Mouse (Mus musculus) stomach, embryonic 15.5 days (tissue): ENCODE data around the gene Naa50. TPM values are rescaled to one million over a fixed set of nuclear protein-coding genes. Genes with fewer than 3 reads are reported as not detected.

Experiments
- ATAC-seq: fragments of 200-750 bp; cut with Nextera tagmentation; 2 replicates; pipeline ENCODE4 v1.8.0; 2017; ENCODE audit warnings: low read depth, moderate number of reproducible peaks, moderate TSS enrichment; ENCODE audit not compliant: insufficient read depth, low FRiP score
- H3K27ac ChIP-seq: fragments of 300-500 bp; sonication (generic); 2 replicates; pipeline ENCODE4 v1.5.1; 2015; ENCODE audit warnings: mild to moderate bottlenecking, inconsistent platforms
- H3K27me3 ChIP-seq: fragments of 300-500 bp; sonication (generic); replicated peaks from 2 replicates; pipeline ENCODE4 v1.6.1; 2015; ENCODE audit warnings: inconsistent platforms
- H3K36me3 ChIP-seq: fragments of 300-500 bp; sonication (generic); 2 replicates; pipeline ENCODE4 v1.6.1; 2015; ENCODE audit warnings: inconsistent platforms
- H3K4me1 ChIP-seq: fragments of 300-500 bp; sonication (generic); 2 replicates; pipeline ENCODE4 v1.6.1; 2015; ENCODE audit warnings: inconsistent platforms
- H3K4me2 ChIP-seq: fragments of 300-500 bp; sonication (generic); 2 replicates; pipeline ENCODE4 v1.6.1; 2015; ENCODE audit warnings: mild to moderate bottlenecking, inconsistent platforms
- H3K4me3 ChIP-seq: fragments of 300-500 bp; sonication (generic); replicated peaks from 2 replicates; pipeline ENCODE4 v1.5.1; 2015; ENCODE audit warnings: inconsistent platforms
- H3K9ac ChIP-seq: fragments of 300-500 bp; sonication (generic); 2 replicates; pipeline ENCODE4 v1.6.1; 2015; ENCODE audit warnings: inconsistent platforms
- H3K9me3 ChIP-seq: fragments of 300-500 bp; sonication (generic); 2 replicates; pipeline ENCODE4 v1.6.1; 2016; ENCODE audit warnings: inconsistent platforms
- WGBS: fragments of 180-500 bp; shearing (Covaris S2); methylation state at CpG from one replicate; pipeline ENCODE4 v1.1.7; 2015; 5-methylcytosine and 5-hydroxymethylcytosine counted together
- polyA plus RNA-seq: library from polyadenylated mRNA; unstranded; fragments of >200 nt; fragmentation: Nextera tagmentation; extraction: Ambion mirVana; gene quantifications from 2 replicates; pipeline ENCODE4 v1.2.1, GENCODE M21; 2015

Gene Naa50
- polyA plus RNA-seq, 1 experiment from 2014 or later = 110 TPM

DNA sequence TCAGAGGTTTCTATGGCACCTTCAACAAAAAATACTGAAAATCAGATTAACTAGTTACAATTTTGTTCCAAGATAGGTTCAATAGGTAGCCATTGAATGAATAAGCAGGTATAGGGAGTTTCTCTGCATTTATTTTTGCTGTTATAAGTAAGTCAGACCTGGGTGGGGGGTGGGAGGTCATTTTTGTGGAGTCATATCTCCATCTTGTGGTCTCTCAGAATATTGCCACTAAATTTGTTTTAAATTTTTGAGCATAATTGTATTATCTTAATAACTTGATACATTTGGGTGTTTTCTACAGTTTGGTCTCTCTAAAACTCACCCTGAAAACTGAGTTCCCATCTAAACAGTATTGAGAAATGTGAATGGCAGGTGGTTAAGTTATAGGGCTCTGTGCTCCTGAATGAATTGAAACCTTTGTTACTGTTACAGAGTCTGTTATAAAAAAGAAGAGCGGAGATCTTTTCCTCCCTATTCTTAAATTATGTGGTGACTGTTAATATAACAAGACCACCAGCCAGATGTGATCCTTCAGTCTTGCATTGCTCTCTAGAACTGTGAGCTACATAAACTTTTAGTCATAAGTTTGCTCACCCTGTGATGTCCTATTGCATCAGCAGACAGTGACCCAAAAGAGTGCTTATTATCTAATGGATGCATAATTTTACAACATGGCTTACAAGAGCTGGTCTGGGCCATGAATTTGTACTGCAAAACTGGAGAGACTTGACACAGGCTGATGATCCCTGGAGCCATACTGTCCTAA, 9.6 kb downstream of the Naa50 start:
- WGBS = 69% methylated on average over 1 of the region's 1 CpGs

DNA sequence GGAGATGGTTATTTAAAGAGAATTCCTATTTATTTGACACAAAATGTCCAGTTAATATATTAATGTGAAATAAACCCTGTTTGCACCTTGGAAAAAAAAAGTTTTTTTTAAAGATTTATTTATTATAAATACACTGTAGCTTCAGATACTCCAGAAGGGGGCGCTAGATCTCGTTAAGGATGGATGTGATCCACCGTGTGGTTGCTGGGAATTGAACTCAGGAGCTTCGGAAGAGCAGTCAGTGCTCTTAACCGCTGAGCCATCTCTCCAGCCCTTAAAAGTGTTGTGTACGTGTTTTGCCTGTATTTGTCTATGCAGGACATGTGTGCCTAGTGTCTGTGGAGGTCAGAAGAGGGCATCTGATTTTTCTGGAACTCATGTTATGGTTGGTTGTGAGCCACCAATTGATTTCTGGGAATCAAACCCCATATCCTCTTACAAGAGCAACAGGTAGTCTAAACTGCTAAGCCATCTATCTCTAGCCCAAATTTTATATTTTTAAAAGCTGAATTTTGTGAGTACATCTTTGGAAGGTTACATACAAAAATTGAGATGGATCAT, 14.9 kb downstream of the Naa50 start:
- no peak for ATAC-seq
- Histone ChIP-seq H3K27ac (no peak overlapping the region), H3K4me1 (no peaks in the 10 kb centered on the region), H3K36me3 (no peaks in the 10 kb centered on the region), H3K9me3 (no peaks in the 10 kb centered on the region), H3K4me2 (no peak overlapping the region), H3K4me3 (no peak overlapping the region), H3K27me3 (no peaks in the 10 kb centered on the region), H3K9ac (no peak overlapping the region)
- WGBS = 68% methylated on average over 6 of the region's 6 CpGs

More for the DNA sequence above, 9.6 kb downstream of the Naa50 start:
- H3K9ac ChIP-seq = no peak overlapping the region
- no peak overlapping the region for H3K27ac ChIP-seq
- no peaks in the 10 kb centered on the region for H3K36me3 ChIP-seq
- ATAC-seq = no peak
- no peaks in the 10 kb centered on the region for H3K9me3 ChIP-seq
- H3K4me1 ChIP-seq = no peaks in the 10 kb centered on the region
- no peaks in the 10 kb centered on the region for H3K27me3 ChIP-seq
- H3K4me3 ChIP-seq = no peak overlapping the region
- no peak overlapping the region for H3K4me2 ChIP-seq

DNA sequence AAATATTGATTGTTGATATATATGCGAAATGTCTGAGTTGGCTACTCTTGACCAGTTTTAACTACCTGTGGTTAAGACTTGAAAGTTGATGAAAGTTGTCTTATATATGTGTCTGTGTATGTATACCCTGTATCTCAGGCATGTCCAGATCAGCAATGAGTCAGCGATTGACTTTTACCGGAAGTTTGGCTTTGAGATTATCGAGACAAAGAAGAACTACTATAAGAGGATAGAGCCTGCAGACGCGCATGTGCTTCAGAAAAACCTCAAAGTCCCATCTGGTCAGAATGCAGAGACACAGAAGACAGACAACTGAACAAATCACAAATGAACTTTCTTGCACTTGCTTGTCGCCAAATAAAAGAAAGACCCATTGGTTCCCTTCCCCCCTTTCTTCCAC, 19.7 kb downstream of the Naa50 start:
- H3K9me3 ChIP-seq = no peaks in the 10 kb centered on the region
- 79% methylated on average over 7 of the region's 7 CpGs for WGBS
- no peaks in the 10 kb centered on the region for H3K4me1 ChIP-seq
- H3K4me2 ChIP-seq = no peak overlapping the region
- H3K4me3 ChIP-seq = no peak overlapping the region
- no peaks in the 10 kb centered on the region for H3K27me3 ChIP-seq
- no peak overlapping the region for H3K27ac ChIP-seq
- ATAC-seq = no peak
- no peak overlapping the region for H3K9ac ChIP-seq
- no peaks in the 10 kb centered on the region for H3K36me3 ChIP-seq

DNA sequence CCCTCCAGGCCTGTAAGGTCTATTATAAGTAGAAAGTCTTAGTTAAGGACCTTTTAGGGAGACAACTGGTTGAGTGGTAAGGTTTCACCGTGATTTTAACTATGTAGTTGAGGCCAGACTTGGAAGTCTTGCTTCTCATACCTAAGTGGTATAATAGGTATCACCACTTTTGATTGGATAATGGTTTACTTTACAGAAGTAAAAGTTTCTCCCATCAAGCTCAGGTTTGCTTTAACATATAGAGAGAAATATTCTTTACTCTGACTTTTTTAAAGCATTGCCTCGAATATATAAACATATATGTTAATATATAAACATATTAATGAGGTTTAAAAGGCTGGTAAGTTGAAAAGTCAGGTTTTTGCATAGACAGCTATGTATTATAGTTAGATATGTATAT, 24.2 kb downstream of the Naa50 start:
- Histone ChIP-seq H3K4me1 (no peaks in the 10 kb centered on the region), H3K9ac (no peak overlapping the region), H3K9me3 (no peaks in the 10 kb centered on the region), H3K27ac (no peak overlapping the region), H3K4me3 (no peak overlapping the region), H3K36me3 (no peaks in the 10 kb centered on the region), H3K4me2 (no peak overlapping the region), H3K27me3 (no peaks in the 10 kb centered on the region)
- ATAC-seq = no peak
- 78% methylated on average over 2 of the region's 2 CpGs for WGBS

DNA sequence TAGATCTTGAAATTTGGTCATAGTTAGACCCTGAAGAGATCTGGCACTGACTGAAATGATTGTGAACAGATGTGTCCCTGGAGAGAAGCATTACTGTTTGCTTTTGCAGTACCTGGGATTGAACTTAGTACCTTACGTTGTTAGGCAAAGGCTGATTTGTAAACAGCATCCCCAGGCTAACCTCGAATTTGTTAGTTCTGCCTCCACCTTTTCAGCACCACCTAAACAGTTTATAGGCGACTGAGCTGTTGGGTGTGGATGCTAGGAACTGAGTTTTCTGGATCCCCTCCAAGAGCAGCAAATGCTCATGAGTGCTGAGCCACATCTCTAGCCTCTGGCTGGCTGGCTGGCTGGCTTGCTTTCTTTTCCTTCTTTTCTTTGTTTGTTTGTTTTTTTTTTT, 25.6 kb downstream of the Naa50 start:
- Histone ChIP-seq H3K4me3 (no peak overlapping the region), H3K9me3 (no peaks in the 10 kb centered on the region), H3K36me3 (no peaks in the 10 kb centered on the region), H3K27ac (no peak overlapping the region), H3K4me2 (no peak overlapping the region), H3K27me3 (no peaks in the 10 kb centered on the region), H3K4me1 (no peaks in the 10 kb centered on the region), H3K9ac (no peak overlapping the region)
- WGBS = 45% methylated on average over 3 of the region's 3 CpGs
- peak; percentile 39; the same call in 1 of the 2 replicates for ATAC-seq

DNA sequence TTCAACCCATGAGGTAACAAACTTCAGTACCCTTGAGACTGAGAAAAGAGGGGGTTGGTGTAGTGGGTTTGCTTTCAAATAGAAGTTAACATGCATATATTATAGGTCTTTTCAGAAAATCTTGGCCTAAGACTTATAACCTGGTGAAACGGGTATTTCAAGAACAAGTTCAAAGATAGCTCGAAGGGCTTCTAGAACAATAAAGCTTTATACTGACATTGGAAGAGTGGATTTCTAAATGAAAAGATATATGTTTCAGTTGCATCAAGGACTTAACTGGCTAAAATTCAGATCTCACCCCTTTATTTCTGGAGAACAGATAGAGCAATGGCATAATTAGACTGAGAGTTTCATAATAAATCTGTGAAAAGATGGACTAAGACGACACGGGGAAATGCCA, 29.4 kb downstream of the Naa50 start:
- Histone ChIP-seq H3K9ac (no peak overlapping the region), H3K4me1 (0 out of 2 replicates have a peak, but pooled peaks cover under 1% of the 10 kb centered on the region), H3K27ac (no peak overlapping the region), H3K9me3 (no peaks in the 10 kb centered on the region), H3K4me3 (no peak overlapping the region), H3K36me3 (no peaks in the 10 kb centered on the region), H3K27me3 (no peaks in the 10 kb centered on the region), H3K4me2 (no peak overlapping the region)
- WGBS = 76% methylated on average over 4 of the region's 4 CpGs
- no peak for ATAC-seq

DNA sequence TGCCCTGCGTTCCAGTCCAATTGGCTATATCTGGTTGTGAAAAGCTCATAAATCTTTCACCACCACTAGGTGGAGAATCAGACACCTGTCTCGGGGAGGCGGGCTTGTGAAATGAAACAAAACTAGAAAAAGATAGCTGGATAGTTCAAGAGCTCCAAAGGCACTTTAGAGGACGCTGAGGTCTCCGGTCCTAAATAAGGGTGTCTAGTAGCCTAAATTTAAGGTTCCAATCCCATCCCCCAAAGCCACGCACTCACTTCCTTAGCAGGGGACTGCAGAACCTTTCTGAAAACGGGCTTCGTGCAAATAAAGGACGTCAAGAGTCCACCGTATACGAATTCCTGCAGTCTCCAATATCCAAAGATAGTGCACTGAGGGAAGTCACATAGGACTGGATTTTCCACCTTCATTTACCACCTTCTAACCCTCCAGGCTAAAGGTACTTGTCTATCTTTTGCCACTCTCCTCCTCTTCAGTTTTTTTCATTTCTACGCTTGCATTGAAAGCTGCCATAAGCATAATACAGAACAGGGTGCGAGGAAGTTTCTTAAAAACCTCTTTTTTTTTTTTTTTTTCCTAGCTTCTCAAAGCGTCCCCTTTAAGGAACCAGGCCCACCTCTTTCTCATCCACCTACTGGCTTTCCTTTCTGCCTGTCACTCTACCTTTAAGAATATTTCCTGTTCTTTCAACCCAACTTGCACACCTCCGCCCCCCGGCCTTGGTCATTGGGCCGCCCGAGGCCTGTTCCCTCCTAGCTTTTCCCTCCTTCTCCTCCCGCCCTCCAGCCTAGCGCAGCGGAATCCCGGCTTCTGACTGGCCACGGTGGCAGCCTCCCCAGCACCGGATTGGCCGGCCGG, 32.9 kb downstream of the Naa50 start:
- no peaks in the 10 kb centered on the region for H3K9me3 ChIP-seq
- H3K4me2 ChIP-seq = peak overlapping the region; percentile 75
- peak overlapping the region; percentile 95 for H3K27ac ChIP-seq
- under 1% methylated on average over 26 of the region's 26 CpGs for WGBS
- peak overlapping the region; percentile 40; the same call in 1 of the 2 replicates for H3K9ac ChIP-seq
- peak overlapping the region; percentile 93 for H3K4me3 ChIP-seq
- H3K36me3 ChIP-seq = no peaks in the 10 kb centered on the region
- ATAC-seq = peak; percentile 100
- no peaks in the 10 kb centered on the region for H3K27me3 ChIP-seq
- peaks cover 5% of the 10 kb centered on the region; the same call in 1 of the 2 replicates for H3K4me1 ChIP-seq

DNA sequence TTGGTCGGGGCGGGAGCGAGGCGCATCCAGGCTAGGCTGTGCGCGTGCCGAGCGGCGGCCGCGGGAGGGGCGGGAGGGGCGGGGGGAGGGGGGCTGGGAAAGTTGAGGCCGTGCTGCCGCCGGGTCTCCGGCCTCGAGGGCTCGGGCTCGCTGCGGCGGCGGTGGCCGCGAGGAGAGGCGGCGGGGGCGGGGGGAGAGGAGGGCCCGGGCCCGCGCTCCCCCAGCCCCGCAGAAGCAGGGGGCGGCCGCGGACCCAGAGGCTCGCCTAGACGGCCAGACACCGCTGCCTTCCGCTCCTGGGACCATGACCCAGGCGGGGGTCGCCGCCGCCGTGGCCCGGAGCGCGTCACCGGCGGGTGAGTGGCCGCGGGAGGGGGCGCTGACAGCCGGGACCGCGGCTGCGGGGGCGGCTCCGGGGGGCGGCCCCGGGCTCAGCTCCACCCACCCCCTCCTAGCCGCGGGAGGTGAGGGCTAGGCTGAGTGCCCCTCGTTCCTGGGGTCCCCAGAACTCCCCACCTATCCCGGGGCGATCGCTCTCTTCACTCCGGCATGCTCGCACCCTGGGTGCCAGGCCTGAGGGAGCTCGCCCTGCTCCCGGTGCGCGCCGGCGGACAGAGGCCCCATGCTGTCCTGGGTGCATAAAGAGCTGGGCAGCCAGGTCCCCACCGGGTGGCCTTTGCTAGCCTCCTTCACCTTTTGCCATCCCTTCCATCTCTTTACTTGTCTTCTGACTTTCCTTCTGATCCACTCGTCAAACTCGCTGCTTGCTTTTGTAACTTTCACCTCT, 33.7 kb downstream of the Naa50 start, which contains the start of gene Usf3:
Gene Usf3, plus strand, starts transcription at position 92 of the 787 bp plus-strand sequence.
- Histone ChIP-seq H3K27ac (peak within 1 kb of the TSS; percentile 95), H3K4me2 (peak within 1 kb of the TSS; percentile 75), H3K4me1 (peaks cover 5% of the 10 kb centered on the region; the same call in 1 of the 2 replicates)

DNA sequence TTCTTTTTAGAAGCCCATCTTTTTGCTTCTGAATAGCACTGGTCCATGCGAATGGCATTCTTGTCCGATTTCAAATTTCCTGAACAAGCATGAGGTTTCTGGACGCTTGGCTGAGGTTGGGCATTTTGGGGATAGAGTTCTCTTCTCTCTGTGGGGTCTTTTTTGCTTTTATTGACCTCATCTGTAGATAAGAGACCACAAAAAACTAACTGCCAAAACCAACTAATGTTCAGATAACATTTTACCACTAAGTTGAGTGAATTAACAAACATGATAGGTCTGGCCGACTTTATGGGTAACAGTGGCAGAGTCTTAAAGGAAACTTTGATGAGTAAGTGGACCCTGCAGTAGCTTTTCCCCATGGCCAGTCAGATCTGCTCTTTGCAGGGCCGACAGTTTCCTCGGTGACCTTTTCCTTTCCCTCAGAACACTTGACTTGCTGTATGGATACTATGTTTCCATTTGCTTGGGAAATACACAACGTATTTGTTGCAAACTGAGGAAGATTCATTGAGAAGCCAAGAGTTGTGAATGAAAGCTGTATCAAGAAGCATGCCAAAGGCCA, 34.4 kb downstream of the Naa50 start:
- ATAC-seq = no peak
- Histone ChIP-seq H3K9ac (peak overlapping the region; percentile 86), H3K36me3 (no peaks in the 10 kb centered on the region), H3K4me1 (peaks cover 5% of the 10 kb centered on the region; the same call in 1 of the 2 replicates), H3K9me3 (no peaks in the 10 kb centered on the region), H3K27me3 (no peaks in the 10 kb centered on the region), H3K4me3 (peak overlapping the region; percentile 93), H3K27ac (peak overlapping the region; percentile 95), H3K4me2 (peak overlapping the region; percentile 52)
- WGBS = 8% methylated on average over 7 of the region's 7 CpGs

More for the DNA sequence above, 33.7 kb downstream of the Naa50 start, which contains the start of gene Usf3:
- Histone ChIP-seq H3K4me3 (peak within 1 kb of the TSS; percentile 93), H3K9me3 (no peaks in the 10 kb centered on the region), H3K9ac (peak within 1 kb of the TSS; percentile 86), H3K36me3 (no peaks in the 10 kb centered on the region), H3K27me3 (no peaks in the 10 kb centered on the region)
- WGBS = under 1% methylated on average over 59 of the region's 77 CpGs
- peak; percentile 62 for ATAC-seq

DNA sequence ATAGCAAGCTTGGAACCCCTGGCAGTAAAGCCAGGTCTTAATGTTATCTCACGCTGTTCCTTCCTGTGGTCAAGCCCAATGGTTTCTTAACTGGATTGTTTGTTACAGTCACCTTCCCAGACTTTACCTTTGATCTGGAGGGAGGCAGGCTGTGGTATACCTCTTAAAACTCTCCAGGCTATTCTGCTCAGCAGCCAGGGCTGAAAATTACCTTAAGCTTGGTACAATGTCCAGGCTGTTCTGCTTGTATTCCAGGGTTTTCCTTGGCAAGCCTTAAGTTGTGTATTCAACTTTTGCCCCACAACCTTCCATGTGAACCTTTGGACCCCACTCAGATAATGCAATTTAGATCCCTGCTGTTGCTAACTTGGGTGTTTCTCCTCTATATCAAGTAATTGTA, 35.4 kb downstream of the Naa50 start:
- no peaks in the 10 kb centered on the region for H3K9me3 ChIP-seq
- ATAC-seq = no peak
- no peak overlapping the region for H3K9ac ChIP-seq
- no peaks in the 10 kb centered on the region for H3K36me3 ChIP-seq
- 58% methylated on average over 1 of the region's 1 CpGs for WGBS
- no peak overlapping the region for H3K27ac ChIP-seq
- peak overlapping the region; percentile 52 for H3K4me2 ChIP-seq
- no peaks in the 10 kb centered on the region for H3K27me3 ChIP-seq
- H3K4me1 ChIP-seq = peaks cover 5% of the 10 kb centered on the region; the same call in 1 of the 2 replicates
- H3K4me3 ChIP-seq = no peak overlapping the region

DNA sequence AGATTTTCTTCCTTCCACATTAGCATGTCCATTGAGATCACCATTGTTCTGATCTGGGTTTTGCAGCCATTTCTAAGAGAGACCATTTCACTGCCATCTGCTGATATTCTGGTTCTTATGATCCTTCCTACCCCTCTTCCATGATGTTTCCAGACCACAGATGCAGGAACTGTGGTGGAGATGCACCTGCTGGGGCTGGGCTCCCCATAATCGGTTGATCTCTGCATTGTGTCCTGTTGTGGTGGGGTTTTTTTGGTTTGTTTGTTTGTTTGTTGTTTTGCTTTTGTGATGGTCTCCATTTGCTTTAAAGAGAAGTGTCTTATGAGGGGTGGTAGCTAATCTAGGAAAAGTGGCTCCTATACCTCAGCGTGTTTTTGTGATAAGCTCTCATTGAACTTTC, 36.9 kb downstream of the Naa50 start:
- H3K9me3 ChIP-seq = no peaks in the 10 kb centered on the region
- ATAC-seq = no peak
- H3K27me3 ChIP-seq = no peaks in the 10 kb centered on the region
- 88% methylated on average over 2 of the region's 2 CpGs for WGBS
- H3K27ac ChIP-seq = no peak overlapping the region
- peaks cover 5% of the 10 kb centered on the region; the same call in 1 of the 2 replicates for H3K4me1 ChIP-seq
- no peaks in the 10 kb centered on the region for H3K36me3 ChIP-seq
- no peak overlapping the region for H3K4me3 ChIP-seq
- no peak overlapping the region for H3K4me2 ChIP-seq
- H3K9ac ChIP-seq = no peak overlapping the region
